Mouse (Mus musculus) forebrain, embryonic 11.5 days (tissue): ENCODE measurements around the gene Slc12a9. TPM values are rescaled to one million over a fixed set of nuclear protein-coding genes. Genes with fewer than 3 reads are reported as not detected.

Experiments
- ATAC-seq: fragments of 200-750 bp; cut with Nextera tagmentation; replicated peaks from 2 replicates; pipeline ENCODE4 v1.8.0; 2017; ENCODE audit warnings: moderate TSS enrichment; ENCODE audit not compliant: low FRiP score
- DNase-seq: peaks from one replicate; pipeline ENCODE4 v3.0.0-alpha.2; 2017; ENCODE audit warnings: low spot score
- H3K27ac ChIP-seq: fragments of 300-500 bp; sonication (generic); 2 replicates; pipeline ENCODE4 v1.5.1; 2014; ENCODE audit warnings: low read depth, low read length
- H3K27me3 ChIP-seq: fragments of 300-500 bp; sonication (generic); 2 replicates; pipeline ENCODE4 v1.6.1; 2014; ENCODE audit warnings: mild to moderate bottlenecking, low read length, mixed read lengths; ENCODE audit not compliant: control insufficient read depth, insufficient read depth
- H3K36me3 ChIP-seq: fragments of 300-500 bp; sonication (generic); 2 replicates; pipeline ENCODE4 v1.6.1; 2014; ENCODE audit warnings: mild to moderate bottlenecking, low read length, moderate library complexity, mixed read lengths; ENCODE audit not compliant: control insufficient read depth, insufficient read depth
- H3K4me1 ChIP-seq: fragments of 300-500 bp; sonication (generic); replicated peaks from 2 replicates; pipeline ENCODE4 v1.6.1; 2014; ENCODE audit warnings: low read length, mixed read lengths; ENCODE audit not compliant: control insufficient read depth, insufficient read depth
- H3K4me2 ChIP-seq: fragments of 300-500 bp; sonication (generic); 2 replicates; pipeline ENCODE4 v1.6.1; 2014; ENCODE audit warnings: low read depth, mild to moderate bottlenecking, low read length, moderate library complexity, mixed read lengths; ENCODE audit not compliant: severe bottlenecking
- H3K4me3 ChIP-seq: fragments of 300-500 bp; sonication (generic); 2 replicates; pipeline ENCODE4 v1.5.1; 2014; ENCODE audit warnings: low read depth, low read length
- H3K9ac ChIP-seq: fragments of 300-500 bp; sonication (generic); 2 replicates; pipeline ENCODE4 v1.6.1; 2014; ENCODE audit warnings: low read length
- H3K9me3 ChIP-seq: fragments of 300-500 bp; sonication (generic); 2 replicates; pipeline ENCODE4 v1.6.1; 2016; ENCODE audit warnings: low read length, mixed read lengths; ENCODE audit not compliant: control insufficient read depth
- WGBS: fragments of 180-500 bp; shearing (Covaris S2); extraction: QIAGEN DNeasy Blood & Tissue Kit; methylation state at CpG from one replicate; pipeline ENCODE4 v1.1.7; 2014; 5-methylcytosine and 5-hydroxymethylcytosine counted together
- polyA plus RNA-seq: library from polyadenylated mRNA; unstranded; fragments of >200 nt; fragmentation: Nextera tagmentation; extraction: Ambion mirVana; gene quantifications from 2 replicates; pipeline ENCODE4 v1.2.1, GENCODE M21; 2014

Slc12a9 gene
- 9.9 and 10.5 TPM in 2 replicates for polyA plus RNA-seq

- H3K27ac ChIP-seq: 0 out of 2 replicates have a peak within 1 kb of the TSS, but pooled peaks have one; percentile 37
- peak within 1 kb of the TSS; percentile 80 for H3K9ac ChIP-seq
- peaks cover 2% of the 10 kb centered on the region; the same call in 1 of the 2 replicates for H3K4me1 ChIP-seq
- DNase-seq: peak; percentile 94
- peak within 1 kb of the TSS; percentile 96 for H3K4me2 ChIP-seq
- peak within 1 kb of the TSS; percentile 61 for H3K4me3 ChIP-seq
- peak; percentile 94 for ATAC-seq
- under 1% methylated on average over 44 of the region's 44 CpGs for WGBS
- H3K27me3 ChIP-seq: no peaks in the 10 kb centered on the region
- H3K36me3 ChIP-seq: no peaks in the 10 kb centered on the region
- H3K9me3 ChIP-seq: no peaks in the 10 kb centered on the region
Measured at GRCm38 (mm10) chr5:137333512-137334174, at the start of gene Slc12a9. Gene Slc12a9 (minus strand): TSS chr5:137333597.

DNA sequence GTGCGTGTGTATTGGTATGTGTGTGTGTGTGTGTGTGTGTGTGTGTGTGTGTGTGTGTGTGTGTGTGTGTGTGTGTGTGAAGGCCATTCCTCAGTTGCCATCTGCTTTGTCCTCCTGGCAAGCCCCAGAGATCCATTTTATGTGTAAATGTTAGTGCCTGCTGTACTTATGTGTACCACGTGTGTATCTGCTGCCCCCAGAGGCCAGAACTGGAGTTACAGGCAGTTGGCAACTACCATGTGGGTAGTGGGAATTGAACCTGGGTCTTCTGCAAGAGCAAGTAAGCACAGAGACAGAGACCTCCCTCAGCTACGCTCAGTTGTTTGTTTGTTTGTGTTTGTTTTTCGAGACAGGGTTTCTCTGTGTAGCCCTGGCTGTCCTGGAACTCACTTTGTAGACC is 47.8 kb upstream of the Slc12a9 start:
- Histone ChIP-seq H3K4me3 (no peak overlapping the region), H3K36me3 (no peaks in the 10 kb centered on the region), H3K27me3 (no peaks in the 10 kb centered on the region), H3K4me2 (no peak overlapping the region), H3K27ac (no peak overlapping the region), H3K4me1 (no peaks in the 10 kb centered on the region; the same call in 1 of the 2 replicates), H3K9me3 (no peaks in the 10 kb centered on the region), H3K9ac (no peak overlapping the region)
- DNase-seq (peak; percentile 76), ATAC-seq (no peak)
- 54% methylated on average over 4 of the region's 4 CpGs for WGBS

DNA sequence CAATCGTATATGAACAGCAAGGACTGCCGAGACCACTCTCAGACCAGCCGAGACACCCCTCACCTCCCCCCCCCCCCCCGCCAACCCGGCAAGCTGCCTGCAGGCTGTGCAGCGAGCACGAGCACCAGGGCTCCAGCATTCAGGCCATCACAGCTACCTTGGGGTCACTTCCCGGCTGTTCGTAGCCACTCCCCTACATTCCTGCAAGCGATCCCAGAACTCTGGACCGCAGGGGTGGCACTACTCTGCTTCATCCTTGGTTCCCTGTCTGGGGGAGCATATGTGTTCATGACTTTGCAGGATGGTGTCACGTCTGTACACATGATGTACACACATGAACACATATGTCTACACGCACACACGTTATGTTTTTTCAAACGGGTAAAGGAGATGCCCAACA is 44.2 kb upstream of the Slc12a9 start:
- H3K4me1 ChIP-seq: no peaks in the 10 kb centered on the region; the same call in 1 of the 2 replicates
- peaks cover 8% of the 10 kb centered on the region for H3K36me3 ChIP-seq
- H3K9me3 ChIP-seq: no peaks in the 10 kb centered on the region
- no peak overlapping the region for H3K4me2 ChIP-seq
- no peak overlapping the region for H3K9ac ChIP-seq
- ATAC-seq: no peak
- no peak overlapping the region for H3K4me3 ChIP-seq
- no peaks in the 10 kb centered on the region for H3K27me3 ChIP-seq
- DNase-seq: no peak
- no peak overlapping the region for H3K27ac ChIP-seq
- 42% methylated on average over 9 of the region's 15 CpGs for WGBS

- no peaks in the 10 kb centered on the region for H3K27me3 ChIP-seq
- H3K27ac ChIP-seq: no peak overlapping the region
- ATAC-seq (peak; percentile 7; the same call in 1 of the 2 replicates), DNase-seq (no peak)
- H3K4me2 ChIP-seq: no peak overlapping the region
- no peak overlapping the region for H3K4me3 ChIP-seq
- H3K4me1 ChIP-seq: no peaks in the 10 kb centered on the region; the same call in 1 of the 2 replicates
- H3K36me3 ChIP-seq: peaks cover 12% of the 10 kb centered on the region
- no peak overlapping the region for H3K9ac ChIP-seq
- no peaks in the 10 kb centered on the region for H3K9me3 ChIP-seq
- 46% methylated on average over 11 of the region's 11 CpGs for WGBS
Measured at GRCm38 (mm10) chr5:137377176-137377575, 43.8 kb upstream of the Slc12a9 start.

DNA sequence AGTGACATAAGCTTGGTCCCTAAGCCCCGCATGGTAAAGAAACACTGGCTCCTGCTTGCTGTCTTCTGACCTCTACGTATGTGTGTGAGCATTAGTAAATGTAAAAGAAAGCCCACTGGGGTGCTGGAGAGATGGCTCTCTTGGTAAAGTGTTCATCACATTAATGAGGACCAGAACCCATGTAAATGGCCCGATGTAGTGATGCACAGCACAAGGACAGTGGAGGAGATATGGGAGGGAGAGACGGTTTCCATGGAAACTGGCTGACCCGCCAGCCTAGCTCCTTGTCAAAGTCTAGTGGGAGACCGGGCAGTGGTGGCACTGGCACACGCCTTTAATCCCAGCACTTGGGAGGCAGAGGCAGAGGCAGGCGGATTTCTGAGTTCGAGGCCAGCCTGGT is 43.3 kb upstream of the Slc12a9 start:
- H3K27ac ChIP-seq: no peak overlapping the region
- H3K9me3 ChIP-seq: no peaks in the 10 kb centered on the region
- peak; percentile 47; the same call in 1 of the 2 replicates for ATAC-seq
- H3K36me3 ChIP-seq: peaks cover 16% of the 10 kb centered on the region
- no peak for DNase-seq
- H3K4me3 ChIP-seq: no peak overlapping the region
- WGBS: 58% methylated on average over 9 of the region's 9 CpGs
- no peak overlapping the region for H3K4me2 ChIP-seq
- no peak overlapping the region for H3K9ac ChIP-seq
- no peaks in the 10 kb centered on the region; the same call in 1 of the 2 replicates for H3K4me1 ChIP-seq
- no peaks in the 10 kb centered on the region for H3K27me3 ChIP-seq

GRCm38 (mm10) chr5:137376198-137376597 is 42.8 kb upstream of the Slc12a9 start:
- H3K4me2 ChIP-seq: no peak overlapping the region
- DNase-seq: no peak
- H3K36me3 ChIP-seq: peaks cover 16% of the 10 kb centered on the region
- 0 out of 2 replicates have a peak, but pooled peaks have one; percentile 25 for ATAC-seq
- WGBS: 46% methylated on average over 7 of the region's 7 CpGs
- H3K27me3 ChIP-seq: no peaks in the 10 kb centered on the region
- H3K4me3 ChIP-seq: no peak overlapping the region
- no peaks in the 10 kb centered on the region for H3K9me3 ChIP-seq
- no peak overlapping the region for H3K9ac ChIP-seq
- no peaks in the 10 kb centered on the region; the same call in 1 of the 2 replicates for H3K4me1 ChIP-seq
- H3K27ac ChIP-seq: no peak overlapping the region

GRCm38 (mm10) chr5:137375627-137376026 is 42.2 kb upstream of the Slc12a9 start:
- no peaks in the 10 kb centered on the region for H3K9me3 ChIP-seq
- H3K27me3 ChIP-seq: no peaks in the 10 kb centered on the region
- peaks cover 19% of the 10 kb centered on the region for H3K36me3 ChIP-seq
- ATAC-seq (no peak), DNase-seq (no peak)
- WGBS: 68% methylated on average over 2 of the region's 2 CpGs
- no peak overlapping the region for H3K9ac ChIP-seq
- no peak overlapping the region for H3K4me3 ChIP-seq
- no peak overlapping the region for H3K4me2 ChIP-seq
- no peaks in the 10 kb centered on the region; the same call in 1 of the 2 replicates for H3K4me1 ChIP-seq
- H3K27ac ChIP-seq: no peak overlapping the region

GRCm38 (mm10) chr5:137374521-137375080 is 41.2 kb upstream of the Slc12a9 start:
- no peaks in the 10 kb centered on the region; the same call in 1 of the 2 replicates for H3K4me1 ChIP-seq
- ATAC-seq (no peak), DNase-seq (no peak)
- H3K9me3 ChIP-seq: no peaks in the 10 kb centered on the region
- 86% methylated on average over 4 of the region's 4 CpGs for WGBS
- no peak overlapping the region for H3K27ac ChIP-seq
- H3K4me3 ChIP-seq: no peak overlapping the region
- no peak overlapping the region for H3K4me2 ChIP-seq
- no peaks in the 10 kb centered on the region for H3K27me3 ChIP-seq
- H3K9ac ChIP-seq: no peak overlapping the region
- peaks cover 23% of the 10 kb centered on the region for H3K36me3 ChIP-seq
